Comparison of ENCODE assay signal across 8 mouse cellular contexts in genomic region chr7:110773204-110774002, GRCm38 (mm10). TPM values are rescaled to one million over a fixed set of nuclear protein-coding genes. Genes with fewer than 3 reads are reported as not detected.
DNase-seq lines count a peak whose midpoint lies in the region; ATAC-seq and TF ChIP-seq lines count a peak whose summit lies in the region.

No protein-coding gene starts in this region.

- no peaks in the 10 kb centered on the region for H3K36me3 ChIP-seq in embryonic facial prominence, embryonic 12.5 days
- no peaks in the 10 kb centered on the region for H3K36me3 ChIP-seq in heart, embryonic 11.5 days (ENCODE audit: control insufficient read depth, insufficient read depth, low read length)
- peaks cover 9% of the 10 kb centered on the region; the same call in 1 of the 2 replicates for H3K36me3 ChIP-seq in liver, postnatal 0 days (replicated peaks; ENCODE audit: insufficient read depth, low read length)

- TF ChIP-seq EP300 in liver, postnatal 0 days (IDR thresholded peaks at IDR 0.05; ENCODE audit: low read depth) = peak; percentile 43; the same call in 1 of the 2 replicates

- H3K27me3 ChIP-seq in embryonic facial prominence, embryonic 12.5 days = peaks cover 14% of the 10 kb centered on the region
- H3K27me3 ChIP-seq in heart, embryonic 11.5 days (ENCODE audit: control insufficient read depth, insufficient read depth, low read length) = peaks cover 14% of the 10 kb centered on the region
- H3K27me3 ChIP-seq in liver, postnatal 0 days (ENCODE audit: insufficient read depth, low read length) = no peaks in the 10 kb centered on the region; the same call in 1 of the 2 replicates

- WGBS in embryonic facial prominence, embryonic 12.5 days = 36% methylated on average over 14 of the region's 14 CpGs
- WGBS in heart, embryonic 11.5 days (ENCODE audit: insufficient replicate concordance) = 18% methylated on average over 14 of the region's 14 CpGs
- WGBS in liver, postnatal 0 days (ENCODE audit: insufficient replicate concordance) = 12% methylated on average over 14 of the region's 14 CpGs

- H3K9ac ChIP-seq in embryonic facial prominence, embryonic 12.5 days = no peak overlapping the region
- no peak overlapping the region for H3K9ac ChIP-seq in heart, embryonic 11.5 days (ENCODE audit: low read depth, low read length)
- H3K9ac ChIP-seq in liver, postnatal 0 days (replicated peaks) = peak overlapping the region; percentile 75

- TF ChIP-seq CTCF in liver, postnatal 0 days (IDR thresholded peaks at IDR 0.05; ENCODE audit: low read depth) = no peak

- no peaks in the 10 kb centered on the region for H3K9me3 ChIP-seq in embryonic facial prominence, embryonic 12.5 days
- H3K9me3 ChIP-seq in heart, embryonic 11.5 days (replicated peaks; ENCODE audit: control insufficient read depth, low read length) = no peaks in the 10 kb centered on the region
- H3K9me3 ChIP-seq in liver, postnatal 0 days (ENCODE audit: low read length) = no peaks in the 10 kb centered on the region

- no peak for ATAC-seq in embryonic facial prominence, embryonic 12.5 days (ENCODE audit: insufficient number of reproducible peaks, insufficient read depth, low FRiP score, low TSS enrichment)
- peak; percentile 59; the same call in 1 of the 2 replicates for ATAC-seq in heart, embryonic 11.5 days (replicated peaks; ENCODE audit: insufficient number of reproducible peaks, low FRiP score, low TSS enrichment)
- ATAC-seq in liver, postnatal 0 days = peak; percentile 50

- H3K27ac ChIP-seq in embryonic facial prominence, embryonic 12.5 days = peak overlapping the region; percentile 19
- peak overlapping the region; percentile 48 for H3K27ac ChIP-seq in heart, embryonic 11.5 days (ENCODE audit: low read depth, low read length)
- peak overlapping the region; percentile 93 for H3K27ac ChIP-seq in liver, postnatal 0 days (ENCODE audit: low read depth)

- DNase-seq in A20 (ENCODE audit: low read depth, low spot score) = peak; percentile 58
- peak; percentile 27 for DNase-seq in adipocyte (ENCODE audit: low spot score)
- DNase-seq in kidney, postnatal 10 days = peak; percentile 75
- peak; percentile 65 for DNase-seq in liver, postnatal 0 days
- peak; percentile 44 to 48 for DNase-seq in right cerebral cortex, postnatal 36 days (ENCODE audit: low spot score in 2 of 2)
- no peak for DNase-seq in embryo, embryonic 10 days (ENCODE audit: low spot score)

- H3K4me2 ChIP-seq in embryonic facial prominence, embryonic 12.5 days (replicated peaks) = peak overlapping the region; percentile 21; the same call in 1 of the 2 replicates
- peak overlapping the region; percentile 59 for H3K4me2 ChIP-seq in heart, embryonic 11.5 days
- peak overlapping the region; percentile 72 for H3K4me2 ChIP-seq in liver, postnatal 0 days (ENCODE audit: low read depth, low read length)

- peaks cover 21% of the 10 kb centered on the region; the same call in 1 of the 2 replicates for H3K4me1 ChIP-seq in embryonic facial prominence, embryonic 12.5 days
- peaks cover 34% of the 10 kb centered on the region for H3K4me1 ChIP-seq in heart, embryonic 11.5 days (ENCODE audit: control insufficient read depth, insufficient read depth, low read length)
- peaks cover 68% of the 10 kb centered on the region for H3K4me1 ChIP-seq in liver, postnatal 0 days (ENCODE audit: insufficient read depth)

- no peak overlapping the region for H3K4me3 ChIP-seq in embryonic facial prominence, embryonic 12.5 days
- H3K4me3 ChIP-seq in heart, embryonic 11.5 days (ENCODE audit: low read depth, low read length) = peak overlapping the region; percentile 27
- H3K4me3 ChIP-seq in liver, postnatal 0 days (ENCODE audit: low read depth, low read length) = peak overlapping the region; percentile 65

RNA-seq across cellular contexts. Expression of gene Ampd3, which starts 5.4 kb away (rescaled TPM):
- polyA plus RNA-seq in embryonic facial prominence, embryonic 12.5 days (2016; fragmentation: Nextera tagmentation; extraction: Ambion mirVana) = 1.9 and 3.2 TPM in 2 replicates
- 6.0 and 8.9 TPM in 2 replicates for polyA plus RNA-seq in heart, embryonic 11.5 days (2014; fragmentation: Nextera tagmentation; extraction: Ambion mirVana)
- 12.3 and 16.6 TPM in 2 replicates for polyA plus RNA-seq in liver, postnatal 0 days (2015; fragmentation: Nextera tagmentation; extraction: Ambion mirVana)

Comparison
In these comparisons a context has a peak if more than half of its experiments do, and no peak if none do; other contexts are left out.
1. H3K27ac ChIP-seq: peak in every context shown above with its lines; median percentile 93 in liver, postnatal 0 days; 48 in heart, embryonic 11.5 days; 19 in embryonic facial prominence, embryonic 12.5 days.
2. H3K4me2 ChIP-seq: peak in every context shown above with its lines; median percentile 72 in liver, postnatal 0 days; 59 in heart, embryonic 11.5 days; 21 in embryonic facial prominence, embryonic 12.5 days.